Mouse (Mus musculus): Measurements from ENCODE around the gene Map3k10.

DNA sequence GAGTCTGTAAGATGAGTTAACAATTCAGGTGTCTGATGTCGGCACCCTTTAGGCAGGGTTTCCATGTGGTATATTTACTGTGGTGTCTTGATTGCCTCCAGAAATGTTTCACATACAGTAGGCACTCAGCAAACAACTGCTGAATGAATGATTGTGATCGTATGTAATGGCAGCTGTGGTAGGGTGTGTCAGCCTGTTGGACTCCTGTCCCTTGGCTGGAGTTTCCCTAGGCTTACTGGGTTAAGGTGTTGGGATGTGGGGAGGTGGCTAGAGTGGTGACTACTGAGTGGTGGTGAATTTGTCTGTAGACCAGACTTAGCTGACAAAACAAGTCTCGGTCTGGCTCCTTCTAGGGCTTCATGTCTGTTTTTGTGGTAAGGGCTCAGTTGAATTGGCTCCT lies 64.0 kb downstream of the Map3k10 start:
- TF ChIP-seq POLR2A (IDR thresholded peaks at IDR 0.05; ENCODE audit: insufficient read depth, low read depth, low read length) (no peak), CTCF (IDR thresholded peaks at IDR 0.05; ENCODE audit: insufficient read depth, low read depth, low read length) (no peak)
